Mouse (Mus musculus): Measurements from ENCODE around the gene Tnfrsf21.

Tnfrsf21 gene

GRCm38 (mm10) chr17:43024531-43024930 is 8.2 kb downstream of the Tnfrsf21 start:
- no peak for DNase-seq (ENCODE audit: extremely low spot score, low read depth, low spot score)

GRCm38 (mm10) chr17:43025048-43025447 is 8.7 kb downstream of the Tnfrsf21 start:
- DNase-seq (ENCODE audit: extremely low spot score, low read depth, low spot score), result no peak

- no peak for DNase-seq (ENCODE audit: extremely low spot score, low read depth, low spot score)
These were observed 9.7 kb downstream of the Tnfrsf21 start for GRCm38 (mm10) chr17:43025819-43026593.

GRCm38 (mm10) chr17:43026708-43027107 is 10.4 kb downstream of the Tnfrsf21 start:
- DNase-seq (ENCODE audit: extremely low spot score, low read depth, low spot score), result no peak

- no peak for DNase-seq (ENCODE audit: extremely low spot score, low read depth, low spot score)
These were observed 13.2 kb downstream of the Tnfrsf21 start for GRCm38 (mm10) chr17:43029546-43029945.

- DNase-seq (ENCODE audit: extremely low spot score, low read depth, low spot score), result no peak
These were observed 13.9 kb downstream of the Tnfrsf21 start for GRCm38 (mm10) chr17:43030290-43030689.

GRCm38 (mm10) chr17:43032489-43033036 is 16.2 kb downstream of the Tnfrsf21 start:
- no peak for DNase-seq (ENCODE audit: extremely low spot score, low read depth, low spot score)

GRCm38 (mm10) chr17:43035386-43035785 is 19.0 kb downstream of the Tnfrsf21 start:
- no peak for DNase-seq (ENCODE audit: extremely low spot score, low read depth, low spot score)

GRCm38 (mm10) chr17:43036058-43036757 is 19.9 kb downstream of the Tnfrsf21 start:
- DNase-seq (ENCODE audit: extremely low spot score, low read depth, low spot score), result no peak

- no peak for DNase-seq (ENCODE audit: extremely low spot score, low read depth, low spot score)
These were observed 24.2 kb downstream of the Tnfrsf21 start for GRCm38 (mm10) chr17:43040571-43040970.

GRCm38 (mm10) chr17:43050619-43051018 is 34.3 kb downstream of the Tnfrsf21 start:
- DNase-seq (ENCODE audit: extremely low spot score, low read depth, low spot score), result no peak

- no peak for DNase-seq (ENCODE audit: extremely low spot score, low read depth, low spot score)
These were observed 36.4 kb downstream of the Tnfrsf21 start for GRCm38 (mm10) chr17:43052791-43053190.

GRCm38 (mm10) chr17:43053943-43054342 is 37.6 kb downstream of the Tnfrsf21 start:
- DNase-seq (ENCODE audit: extremely low spot score, low read depth, low spot score), result no peak

GRCm38 (mm10) chr17:43058277-43059025 is 42.1 kb downstream of the Tnfrsf21 start:
- no peak for DNase-seq (ENCODE audit: extremely low spot score, low read depth, low spot score)

GRCm38 (mm10) chr17:43064705-43065104 is 48.4 kb downstream of the Tnfrsf21 start:
- DNase-seq (ENCODE audit: extremely low spot score, low read depth, low spot score), result no peak

- no peak for DNase-seq (ENCODE audit: extremely low spot score, low read depth, low spot score)
These were observed 52.6 kb downstream of the Tnfrsf21 start for GRCm38 (mm10) chr17:43068846-43069553.

- DNase-seq (ENCODE audit: extremely low spot score, low read depth, low spot score), result no peak
These were observed 54.6 kb downstream of the Tnfrsf21 start for GRCm38 (mm10) chr17:43070946-43071345.

- DNase-seq (ENCODE audit: extremely low spot score, low read depth, low spot score), result no peak
These were observed 55.9 kb downstream of the Tnfrsf21 start for GRCm38 (mm10) chr17:43072142-43072786.

- no peak for DNase-seq (ENCODE audit: extremely low spot score, low read depth, low spot score)
These were observed 56.4 kb downstream of the Tnfrsf21 start for GRCm38 (mm10) chr17:43072787-43073148.

- DNase-seq (ENCODE audit: extremely low spot score, low read depth, low spot score), result no peak
These were observed 58.0 kb downstream of the Tnfrsf21 start for GRCm38 (mm10) chr17:43074391-43074790.
